Mouse (Mus musculus) heart, adult 11 months (tissue): ENCODE data around the gene Kank1.

Source experiments
- DNase-seq: peaks from one replicate; pipeline ENCODE4 v3.0.0; 2022

Gene Kank1

GRCm38 (mm10) chr19:25236596-25237491 is at the start of gene Kank1:
Gene Kank1 (plus strand): TSS chr19:25236975.
- peak; percentile 94 for DNase-seq

- DNase-seq: no peak
Observed at GRCm38 (mm10) chr19:25187681-25188080, 49.1 kb upstream of the Kank1 start.

- no peak for DNase-seq
Observed at GRCm38 (mm10) chr19:25193751-25194150, 43.0 kb upstream of the Kank1 start.

GRCm38 (mm10) chr19:25200081-25200860 is 36.5 kb upstream of the Kank1 start:
- DNase-seq: no peak

GRCm38 (mm10) chr19:25203077-25203476 is 33.7 kb upstream of the Kank1 start:
- peak; percentile 82 for DNase-seq

GRCm38 (mm10) chr19:25206969-25207368 is 29.8 kb upstream of the Kank1 start:
- peak; percentile 64 for DNase-seq

- DNase-seq: peak; percentile 94
Observed at GRCm38 (mm10) chr19:25207731-25208361, 28.9 kb upstream of the Kank1 start.

- DNase-seq: peak; percentile 73
Observed at GRCm38 (mm10) chr19:25208596-25209110, 28.1 kb upstream of the Kank1 start.

- no peak for DNase-seq
Observed at GRCm38 (mm10) chr19:25220611-25221010, 16.2 kb upstream of the Kank1 start.

GRCm38 (mm10) chr19:25221964-25222640 is 14.7 kb upstream of the Kank1 start:
- no peak for DNase-seq

GRCm38 (mm10) chr19:25230058-25230974 is 6.5 kb upstream of the Kank1 start:
- no peak for DNase-seq

GRCm38 (mm10) chr19:25230975-25231334 is 5.8 kb upstream of the Kank1 start:
- no peak for DNase-seq

- DNase-seq: no peak
Observed at GRCm38 (mm10) chr19:25232032-25232431, 4.7 kb upstream of the Kank1 start.

- DNase-seq: peak; percentile 93
Observed at GRCm38 (mm10) chr19:25237492-25238040, 791 bp downstream of the Kank1 start.

- DNase-seq: no peak
Observed at GRCm38 (mm10) chr19:25238121-25238520, 1.3 kb downstream of the Kank1 start.

- DNase-seq: no peak
Observed at GRCm38 (mm10) chr19:25243566-25243965, 6.8 kb downstream of the Kank1 start.

GRCm38 (mm10) chr19:25246062-25246461 is 9.3 kb downstream of the Kank1 start:
- no peak for DNase-seq

- DNase-seq: no peak
Observed at GRCm38 (mm10) chr19:25247858-25248552, 11.2 kb downstream of the Kank1 start.

GRCm38 (mm10) chr19:25249230-25249629 is 12.5 kb downstream of the Kank1 start:
- no peak for DNase-seq

GRCm38 (mm10) chr19:25251610-25252140 is 14.9 kb downstream of the Kank1 start:
- DNase-seq: peak; percentile 71
